Mouse (Mus musculus): ENCODE measurements around the gene Otulin.

GRCm38 (mm10) chr15:27658356-27658755 is 27.9 kb upstream of the Otulin start:
- TF ChIP-seq CTCF (IDR thresholded peaks at IDR 0.05; ENCODE audit: insufficient read depth, low read length) (no peak), POLR2A (IDR thresholded peaks at IDR 0.05; ENCODE audit: borderline replicate concordance, extremely low read depth, low read depth, low read length) (no peak)

Measured in lung, adult 2 months (tissue).